Mouse (Mus musculus) cortical plate, adult 2 months (tissue): ENCODE measurements around the gene Esyt1. TPM values are rescaled to one million over a fixed set of nuclear protein-coding genes. Genes with fewer than 3 reads are reported as not detected.
A peak's percentile ranks its signal among the peaks of the same experiment; 100 is the strongest.
"Not testable (repeated sequence)": the region's sequence is repeated elsewhere in the genome, so short reads cannot be mapped to it uniquely, and the experiment has no call there.

Source experiments
- H3K27ac ChIP-seq: fragments of 200-500 bp; 2 replicates; pipeline ENCODE4 v1.5.1; 2012; ENCODE audit warnings: low read length, control low read depth, inconsistent platforms; ENCODE audit not compliant: insufficient read depth
- H3K4me1 ChIP-seq: fragments of 200-500 bp; 2 replicates; pipeline ENCODE4 v1.6.1; 2011; ENCODE audit warnings: low read length; ENCODE audit not compliant: control insufficient read depth, insufficient read depth
- H3K4me3 ChIP-seq: fragments of 200-500 bp; 2 replicates; pipeline ENCODE4 v1.5.1; 2011; ENCODE audit warnings: mild to moderate bottlenecking, low read length, control low read depth; ENCODE audit not compliant: insufficient read depth
- CTCF ChIP-seq: fragments of 200-500 bp; IDR thresholded peaks from 2 replicates; pipeline ENCODE4 v1.5.1; 2011; ENCODE audit warnings: mild to moderate bottlenecking, control low read depth, low read length; ENCODE audit not compliant: insufficient read depth; ENCODE audit errors: extremely low read depth
- POLR2A ChIP-seq: fragments of 200-500 bp; IDR thresholded peaks from 2 replicates; pipeline ENCODE4 v1.6.1; 2011; ENCODE audit warnings: mild to moderate bottlenecking, low read length, control low read depth; ENCODE audit not compliant: insufficient read depth; ENCODE audit errors: extremely low read depth
- polyA plus RNA-seq: library from polyadenylated mRNA; depleted of rRNA; stranded (reverse); fragments of >200 nt; gene quantifications from 2 replicates; pipeline ENCODE4 v1.2.3, GENCODE M21; 2012

The Esyt1 gene
- polyA plus RNA-seq, 1 experiment: 12.0 TPM

GRCm38 (mm10) chr10:128505974-128506373 is 19.7 kb downstream of the Esyt1 start:
- Histone ChIP-seq H3K27ac (no peak overlapping the region), H3K4me1 (peaks cover 1% of the 10 kb centered on the region; the same call in 1 of the 2 replicates), H3K4me3 (no peak overlapping the region)
- TF ChIP-seq CTCF (no peak), POLR2A (no peak)

GRCm38 (mm10) chr10:128505371-128505667 is 20.4 kb downstream of the Esyt1 start:
- not testable (repeated sequence) for H3K4me3 ChIP-seq, H3K4me1 ChIP-seq, H3K27ac ChIP-seq

GRCm38 (mm10) chr10:128504641-128505370 is 20.9 kb downstream of the Esyt1 start:
- Histone ChIP-seq H3K4me1 (peaks cover 1% of the 10 kb centered on the region; the same call in 1 of the 2 replicates), H3K27ac (peak overlapping the region; percentile 15; the same call in 1 of the 2 replicates), H3K4me3 (no peak overlapping the region)
- TF ChIP-seq CTCF: no peak
- no peak for TF ChIP-seq POLR2A

GRCm38 (mm10) chr10:128504012-128504411 is 21.7 kb downstream of the Esyt1 start:
- 0 out of 2 replicates have a peak overlapping the region, but pooled peaks have one; percentile 15 for H3K27ac ChIP-seq
- no peak for TF ChIP-seq POLR2A
- no peak for TF ChIP-seq CTCF
- H3K4me3 ChIP-seq: no peak overlapping the region
- H3K4me1 ChIP-seq: peaks cover 1% of the 10 kb centered on the region; the same call in 1 of the 2 replicates

- H3K4me3 ChIP-seq: no peak overlapping the region
- peaks cover 1% of the 10 kb centered on the region; the same call in 1 of the 2 replicates for H3K4me1 ChIP-seq
- no peak overlapping the region for H3K27ac ChIP-seq
- no peak for TF ChIP-seq CTCF
- no peak for TF ChIP-seq POLR2A
Measured at GRCm38 (mm10) chr10:128503532-128503931, 22.1 kb downstream of the Esyt1 start.

- Histone ChIP-seq H3K4me3 (no peak overlapping the region), H3K4me1 (peaks cover 1% of the 10 kb centered on the region; the same call in 1 of the 2 replicates), H3K27ac (no peak overlapping the region)
- no peak for TF ChIP-seq POLR2A
- TF ChIP-seq CTCF: no peak
Measured at GRCm38 (mm10) chr10:128502341-128502740, 23.3 kb downstream of the Esyt1 start.

GRCm38 (mm10) chr10:128499116-128499671 is 26.5 kb downstream of the Esyt1 start:
- peak overlapping the region; percentile 75 for H3K4me3 ChIP-seq
- H3K4me1 ChIP-seq: peaks cover under 1% of the 10 kb centered on the region; the same call in 1 of the 2 replicates
- peak overlapping the region; percentile 58 for H3K27ac ChIP-seq
- TF ChIP-seq POLR2A (no peak), CTCF (no peak)

- no peaks in the 10 kb centered on the region; the same call in 1 of the 2 replicates for H3K4me1 ChIP-seq
- peak within 1 kb of the TSS; percentile 75 for H3K4me3 ChIP-seq
- TF ChIP-seq POLR2A (peak; percentile 55; the same call in 1 of the 2 replicates), CTCF (no peak)
- peak within 1 kb of the TSS; percentile 58 for H3K27ac ChIP-seq
Measured at GRCm38 (mm10) chr10:128498590-128498989, 27.1 kb downstream of the Esyt1 start, which contains the start of gene Myl6b. Gene Myl6b (minus strand): TSS chr10:128498685.

- no peak overlapping the region for H3K27ac ChIP-seq
- no peak overlapping the region for H3K4me3 ChIP-seq
- H3K4me1 ChIP-seq: no peaks in the 10 kb centered on the region
- TF ChIP-seq CTCF: no peak
- no peak for TF ChIP-seq POLR2A
Measured at GRCm38 (mm10) chr10:128497134-128497737, 28.4 kb downstream of the Esyt1 start.
